Mouse (Mus musculus) midbrain, postnatal 0 days (tissue): Measurements from ENCODE around the gene Dguok. TPM values are rescaled to one million over a fixed set of nuclear protein-coding genes. Genes with fewer than 3 reads are reported as not detected.
A peak's percentile ranks its signal among the peaks of the same experiment; 100 is the strongest.

ENCODE experiments used
- ATAC-seq: fragments of 200-750 bp; cut with Nextera tagmentation; 2 replicates; pipeline ENCODE4 v1.8.0; 2017; ENCODE audit warnings: moderate number of reproducible peaks, mild to moderate bottlenecking, moderate TSS enrichment, moderate library complexity; ENCODE audit not compliant: low FRiP score
- DNase-seq: peaks from one replicate; pipeline ENCODE4 v3.0.0-alpha.2; 2015; ENCODE audit warnings: low spot score
- H3K27ac ChIP-seq: fragments of 300-500 bp; sonication (generic); 2 replicates; pipeline ENCODE4 v1.5.1; 2014; ENCODE audit warnings: low read depth, mild to moderate bottlenecking, low read length, mixed read lengths
- H3K27me3 ChIP-seq: fragments of 300-500 bp; sonication (generic); 2 replicates; pipeline ENCODE4 v1.6.1; 2014; ENCODE audit warnings: low read length, control low read depth, mixed read lengths; ENCODE audit not compliant: insufficient read depth
- H3K36me3 ChIP-seq: fragments of 300-500 bp; sonication (generic); 2 replicates; pipeline ENCODE4 v1.6.1; 2014; ENCODE audit warnings: low read length, control low read depth, mixed read lengths; ENCODE audit not compliant: insufficient read depth
- H3K4me1 ChIP-seq: fragments of 300-500 bp; sonication (generic); 2 replicates; pipeline ENCODE4 v1.6.1; 2014; ENCODE audit warnings: mild to moderate bottlenecking, control low read depth, antibody characterized with exemption, low read length, mixed read lengths; ENCODE audit not compliant: insufficient read depth
- H3K4me2 ChIP-seq: fragments of 300-500 bp; sonication (generic); 2 replicates; pipeline ENCODE4 v1.6.1; 2014; ENCODE audit warnings: low read depth, mild to moderate bottlenecking, low read length, mixed read lengths; ENCODE audit not compliant: poor library complexity, severe bottlenecking
- H3K4me3 ChIP-seq: fragments of 300-500 bp; sonication (generic); 2 replicates; pipeline ENCODE4 v1.5.1; 2014; ENCODE audit warnings: low read depth, mild to moderate bottlenecking, low read length, moderate library complexity
- H3K9ac ChIP-seq: fragments of 300-500 bp; sonication (generic); replicated peaks from 2 replicates; pipeline ENCODE4 v1.6.1; 2014; ENCODE audit warnings: mild to moderate bottlenecking, low read length, moderate library complexity, mixed read lengths; ENCODE audit not compliant: poor library complexity, severe bottlenecking
- H3K9me3 ChIP-seq: fragments of 300-500 bp; sonication (generic); 2 replicates; pipeline ENCODE4 v1.6.1; 2016; ENCODE audit warnings: low read length, control low read depth
- CTCF ChIP-seq: IDR thresholded peaks from 2 replicates; pipeline ENCODE4 v1.5.1; 2016; ENCODE audit warnings: antibody characterized with exemption, mild to moderate bottlenecking
- WGBS: fragments of 180-500 bp; shearing (Covaris S2); extraction: QIAGEN DNeasy Blood & Tissue Kit; methylation state at CpG from one replicate; pipeline ENCODE4 v1.1.7; 2014; 5-methylcytosine and 5-hydroxymethylcytosine counted together
- polyA plus RNA-seq: library from polyadenylated mRNA; unstranded; fragments of >200 nt; fragmentation: Nextera tagmentation; extraction: Ambion mirVana; gene quantifications from 2 replicates; pipeline ENCODE4 v1.2.1, GENCODE M21; 2015
- total RNA-seq: library from RNA; depleted of rRNA; stranded (reverse); fragments of >200 nt; gene quantifications from 2 replicates; pipeline ENCODE4 v1.2.3, GENCODE M21; 2014

The Dguok gene
- total and polyA plus RNA-seq, 2 experiments from 2014 or later, result 48.5 to 55.2 TPM

GRCm38 (mm10) chr6:83485854-83486253 is 20.9 kb downstream of the Dguok start:
- WGBS, result 59% methylated on average over 4 of the region's 4 CpGs
- TF ChIP-seq CTCF, result no peak
- Histone ChIP-seq H3K4me3 (no peak overlapping the region), H3K27ac (no peak overlapping the region), H3K36me3 (peaks cover 53% of the 10 kb centered on the region), H3K4me1 (no peaks in the 10 kb centered on the region), H3K27me3 (no peaks in the 10 kb centered on the region), H3K9ac (no peak overlapping the region), H3K4me2 (no peak overlapping the region), H3K9me3 (no peaks in the 10 kb centered on the region)
- DNase-seq (peak; percentile 64), ATAC-seq (no peak)

GRCm38 (mm10) chr6:83483776-83484175 is 23.0 kb downstream of the Dguok start:
- ATAC-seq, result no peak
- TF ChIP-seq CTCF, result no peak
- Histone ChIP-seq H3K9ac (no peak overlapping the region), H3K27ac (no peak overlapping the region), H3K27me3 (no peaks in the 10 kb centered on the region), H3K4me2 (no peak overlapping the region), H3K4me3 (no peak overlapping the region), H3K9me3 (no peaks in the 10 kb centered on the region), H3K36me3 (peaks cover 50% of the 10 kb centered on the region), H3K4me1 (no peaks in the 10 kb centered on the region)
- 93% methylated on average over 7 of the region's 7 CpGs for WGBS
- DNase-seq, result no peak

GRCm38 (mm10) chr6:83482418-83483085 is 24.2 kb downstream of the Dguok start:
- 86% methylated on average over 10 of the region's 10 CpGs for WGBS
- no peak overlapping the region for H3K9ac ChIP-seq
- DNase-seq, result no peak
- no peak overlapping the region for H3K27ac ChIP-seq
- no peak overlapping the region for H3K4me3 ChIP-seq
- no peak for ATAC-seq
- no peaks in the 10 kb centered on the region for H3K4me1 ChIP-seq
- H3K36me3 ChIP-seq, result peaks cover 44% of the 10 kb centered on the region
- TF ChIP-seq CTCF, result no peak
- no peaks in the 10 kb centered on the region for H3K27me3 ChIP-seq
- no peaks in the 10 kb centered on the region for H3K9me3 ChIP-seq
- no peak overlapping the region for H3K4me2 ChIP-seq

- Histone ChIP-seq H3K9ac (no peak overlapping the region), H3K4me3 (no peak overlapping the region), H3K9me3 (no peaks in the 10 kb centered on the region), H3K4me2 (no peak overlapping the region), H3K27me3 (no peaks in the 10 kb centered on the region), H3K4me1 (no peaks in the 10 kb centered on the region), H3K36me3 (peaks cover 29% of the 10 kb centered on the region), H3K27ac (no peak overlapping the region)
- DNase-seq (no peak), ATAC-seq (no peak)
- WGBS, result 92% methylated on average over 6 of the region's 6 CpGs
- no peak for TF ChIP-seq CTCF
Observed at GRCm38 (mm10) chr6:83480019-83480655, 26.6 kb downstream of the Dguok start.

GRCm38 (mm10) chr6:83479193-83479592 is 27.6 kb downstream of the Dguok start:
- no peaks in the 10 kb centered on the region for H3K27me3 ChIP-seq
- 89% methylated on average over 2 of the region's 2 CpGs for WGBS
- peaks cover 22% of the 10 kb centered on the region for H3K36me3 ChIP-seq
- no peak for DNase-seq
- no peak overlapping the region for H3K27ac ChIP-seq
- H3K9me3 ChIP-seq, result no peaks in the 10 kb centered on the region
- TF ChIP-seq CTCF, result no peak
- H3K9ac ChIP-seq, result no peak overlapping the region
- H3K4me3 ChIP-seq, result no peak overlapping the region
- no peak for ATAC-seq
- H3K4me1 ChIP-seq, result no peaks in the 10 kb centered on the region
- no peak overlapping the region for H3K4me2 ChIP-seq

GRCm38 (mm10) chr6:83478628-83479027 is 28.1 kb downstream of the Dguok start:
- Histone ChIP-seq H3K9me3 (no peaks in the 10 kb centered on the region), H3K4me3 (no peak overlapping the region), H3K36me3 (peaks cover 18% of the 10 kb centered on the region), H3K27ac (no peak overlapping the region), H3K4me1 (no peaks in the 10 kb centered on the region), H3K4me2 (no peak overlapping the region), H3K27me3 (no peaks in the 10 kb centered on the region), H3K9ac (no peak overlapping the region)
- ATAC-seq, result no peak
- no peak for TF ChIP-seq CTCF
- 93% methylated on average over 7 of the region's 7 CpGs for WGBS
- no peak for DNase-seq
